Mouse (Mus musculus) heart, adult 2 months (tissue): ENCODE measurements around the gene Zscan20. TPM values are rescaled to one million over a fixed set of nuclear protein-coding genes. Genes with fewer than 3 reads are reported as not detected.

ENCODE experiments used
- DNase-seq, 2 experiments: peaks; one replicate each; pipeline ENCODE4 v3.0.0; 2021
- H3K27ac ChIP-seq: fragments of 200-600 bp; 2 replicates; pipeline ENCODE4 v1.8.1; 2022
- H3K27me3 ChIP-seq: fragments of 200-500 bp; 2 replicates; pipeline ENCODE4 v1.6.1; 2012; ENCODE audit warnings: mild to moderate bottlenecking, low read length, inconsistent platforms, mixed read lengths; ENCODE audit not compliant: control insufficient read depth, insufficient read depth
- H3K36me3 ChIP-seq: fragments of 200-500 bp; 2 replicates; pipeline ENCODE4 v1.6.1; 2012; ENCODE audit warnings: low read length, inconsistent platforms; ENCODE audit not compliant: control insufficient read depth, insufficient read depth
- H3K4me1 ChIP-seq: fragments of 200-500 bp; 2 replicates; pipeline ENCODE4 v1.6.1; 2011; ENCODE audit warnings: low read length; ENCODE audit not compliant: control insufficient read depth, insufficient read depth
- H3K4me3 ChIP-seq: fragments of 200-600 bp; 2 replicates; pipeline ENCODE4 v1.8.1; 2022
- H3K79me2 ChIP-seq: fragments of 200-500 bp; replicated peaks from 2 replicates; pipeline ENCODE4 v1.6.1; 2012; ENCODE audit warnings: mild to moderate bottlenecking, inconsistent platforms, low read length, moderate library complexity, mixed read lengths; ENCODE audit not compliant: control insufficient read depth, insufficient read depth
- H3K9ac ChIP-seq: fragments of 200-500 bp; 2 replicates; pipeline ENCODE4 v1.6.1; 2012; ENCODE audit warnings: low read depth, mild to moderate bottlenecking, control low read depth, inconsistent platforms, low read length, mixed read lengths
- CTCF ChIP-seq: fragments of 200-600 bp; IDR thresholded peaks from 2 replicates; pipeline ENCODE4 v1.8.1; 2022; ENCODE audit warnings: antibody characterized with exemption, mild to moderate bottlenecking, moderate library complexity
- EP300 ChIP-seq: fragments of 200-500 bp; IDR thresholded peaks from 2 replicates; pipeline ENCODE4 v1.6.1; 2011; ENCODE audit warnings: low read depth, low read length, control low read depth; ENCODE audit not compliant: insufficient read depth
- POLR2A ChIP-seq: fragments of 200-500 bp; IDR thresholded peaks from 2 replicates; pipeline ENCODE4 v1.6.1; 2011; ENCODE audit warnings: mild to moderate bottlenecking, low read depth, low read length, control low read depth; ENCODE audit not compliant: insufficient read depth
- WGBS: fragments of 180-500 bp; shearing (Covaris S2); methylation state at CpG from one replicate; pipeline ENCODE4 v1.1.7; 2018; 5-methylcytosine and 5-hydroxymethylcytosine counted together
- intact Hi-C: fragments of 180-260 bp; cut with DNase I; formaldehyde crosslinking; loops from one replicate; pipeline ENCODE4 v1.15.1; 2025
- polyA plus RNA-seq: library from polyadenylated mRNA; depleted of rRNA; stranded (reverse); fragments of >200 nt; gene quantifications from 2 replicates; pipeline ENCODE4 v1.2.3, GENCODE M21; 2012
- total RNA-seq, 2 experiments: library from RNA; stranded (reverse); gene quantifications; 2 replicates each; pipeline ENCODE4 v1.2.3; 2021

Gene Zscan20
- total and polyA plus RNA-seq, 3 experiments = 1.8 to 10.1 (median 6.0) TPM

GRCm38 (mm10) chr4:128637250-128637649 is 27.4 kb upstream of the Zscan20 start:
- 23% methylated on average over 11 of the region's 11 CpGs for WGBS
- no peak overlapping the region for H3K4me3 ChIP-seq
- no peaks in the 10 kb centered on the region; the same call in 1 of the 2 replicates for H3K27me3 ChIP-seq
- H3K36me3 ChIP-seq = no peaks in the 10 kb centered on the region
- no peak overlapping the region for H3K9ac ChIP-seq
- no peak for DNase-seq
- intact Hi-C loops = no loop called here
- TF ChIP-seq POLR2A (no peak), CTCF (no peak), EP300 (no peak)
- H3K27ac ChIP-seq = no peak overlapping the region
- no peaks in the 10 kb centered on the region; the same call in 1 of the 2 replicates for H3K4me1 ChIP-seq
- H3K79me2 ChIP-seq = no peaks in the 10 kb centered on the region

- WGBS = 66% methylated on average over 10 of the region's 10 CpGs
- H3K9ac ChIP-seq = no peak overlapping the region
- no peak for TF ChIP-seq EP300
- H3K4me3 ChIP-seq = no peak overlapping the region
- H3K27ac ChIP-seq = no peak overlapping the region
- no peaks in the 10 kb centered on the region for H3K36me3 ChIP-seq
- no peaks in the 10 kb centered on the region; the same call in 1 of the 2 replicates for H3K4me1 ChIP-seq
- DNase-seq = no peak
- no peaks in the 10 kb centered on the region for H3K79me2 ChIP-seq
- intact Hi-C loops = no loop called here
- no peaks in the 10 kb centered on the region; the same call in 1 of the 2 replicates for H3K27me3 ChIP-seq
Observed at GRCm38 (mm10) chr4:128635894-128636585, 26.1 kb upstream of the Zscan20 start.

- H3K27me3 ChIP-seq = no peaks in the 10 kb centered on the region; the same call in 1 of the 2 replicates
- 77% methylated on average over 7 of the region's 7 CpGs for WGBS
Observed at GRCm38 (mm10) chr4:128635451-128635850, 25.6 kb upstream of the Zscan20 start.

GRCm38 (mm10) chr4:128621109-128621508 is 11.2 kb upstream of the Zscan20 start:
- Histone ChIP-seq H3K36me3 (no peaks in the 10 kb centered on the region), H3K9ac (no peak overlapping the region), H3K4me1 (no peaks in the 10 kb centered on the region), H3K79me2 (no peaks in the 10 kb centered on the region), H3K27ac (no peak overlapping the region), H3K27me3 (peaks cover 2% of the 10 kb centered on the region; the same call in 1 of the 2 replicates), H3K4me3 (no peak overlapping the region)
- WGBS = 82% methylated on average over 8 of the region's 8 CpGs
- no peak for DNase-seq
- TF ChIP-seq CTCF (no peak), POLR2A (no peak), EP300 (no peak)
- intact Hi-C loops = no loop called here

More at GRCm38 (mm10) chr4:128635451-128635850, 25.6 kb upstream of the Zscan20 start:
- Histone ChIP-seq H3K27ac (no peak overlapping the region), H3K9ac (no peak overlapping the region), H3K36me3 (no peaks in the 10 kb centered on the region), H3K79me2 (no peaks in the 10 kb centered on the region), H3K4me1 (no peaks in the 10 kb centered on the region; the same call in 1 of the 2 replicates), H3K4me3 (no peak overlapping the region)
- TF ChIP-seq EP300 = no peak
- TF ChIP-seq CTCF = no peak
- no peak for TF ChIP-seq POLR2A
- DNase-seq = no peak
- intact Hi-C loops = no loop called here

- no peak for TF ChIP-seq CTCF
- no peak for TF ChIP-seq POLR2A
- TF ChIP-seq EP300 = no peak
- peaks cover 2% of the 10 kb centered on the region; the same call in 1 of the 2 replicates for H3K27me3 ChIP-seq
- no peak overlapping the region for H3K27ac ChIP-seq
- H3K36me3 ChIP-seq = no peaks in the 10 kb centered on the region
- intact Hi-C loops = no loop called here
- H3K79me2 ChIP-seq = no peaks in the 10 kb centered on the region
- no peak overlapping the region for H3K9ac ChIP-seq
- no peak overlapping the region for H3K4me3 ChIP-seq
- WGBS = 80% methylated on average over 6 of the region's 6 CpGs
- DNase-seq = no peak
- no peaks in the 10 kb centered on the region for H3K4me1 ChIP-seq
Observed at GRCm38 (mm10) chr4:128620572-128620971, 10.7 kb upstream of the Zscan20 start.

GRCm38 (mm10) chr4:128618963-128619362 is 9.1 kb upstream of the Zscan20 start:
- DNase-seq = no peak
- no peaks in the 10 kb centered on the region for H3K79me2 ChIP-seq
- no peak overlapping the region for H3K9ac ChIP-seq
- H3K36me3 ChIP-seq = no peaks in the 10 kb centered on the region
- TF ChIP-seq CTCF = no peak
- TF ChIP-seq EP300 = no peak
- no peak for TF ChIP-seq POLR2A
- WGBS = 41% methylated on average over 2 of the region's 2 CpGs
- intact Hi-C loops = loop anchor here (5.0 to 10.0 kb wide), 3 partner anchors 83 to 238 kb away; no protein-coding TSS in a partner anchor
- no peaks in the 10 kb centered on the region for H3K4me1 ChIP-seq
- peaks cover 2% of the 10 kb centered on the region; the same call in 1 of the 2 replicates for H3K27me3 ChIP-seq
- no peak overlapping the region for H3K4me3 ChIP-seq
- no peak overlapping the region for H3K27ac ChIP-seq
